Mouse (Mus musculus) neutrophil, adult 65 days (primary cell): ENCODE results near the gene Fbxl12. TPM values are rescaled to one million over a fixed set of nuclear protein-coding genes. Genes with fewer than 3 reads are reported as not detected.

Experiments
- total RNA-seq: library from RNA; stranded (reverse); gene quantifications from 2 replicates; pipeline ENCODE4 v1.2.4, GENCODE M21; 2023

Fbxl12 gene
- total RNA-seq, result 43.4 and 49.5 TPM in 2 replicates

DNA sequence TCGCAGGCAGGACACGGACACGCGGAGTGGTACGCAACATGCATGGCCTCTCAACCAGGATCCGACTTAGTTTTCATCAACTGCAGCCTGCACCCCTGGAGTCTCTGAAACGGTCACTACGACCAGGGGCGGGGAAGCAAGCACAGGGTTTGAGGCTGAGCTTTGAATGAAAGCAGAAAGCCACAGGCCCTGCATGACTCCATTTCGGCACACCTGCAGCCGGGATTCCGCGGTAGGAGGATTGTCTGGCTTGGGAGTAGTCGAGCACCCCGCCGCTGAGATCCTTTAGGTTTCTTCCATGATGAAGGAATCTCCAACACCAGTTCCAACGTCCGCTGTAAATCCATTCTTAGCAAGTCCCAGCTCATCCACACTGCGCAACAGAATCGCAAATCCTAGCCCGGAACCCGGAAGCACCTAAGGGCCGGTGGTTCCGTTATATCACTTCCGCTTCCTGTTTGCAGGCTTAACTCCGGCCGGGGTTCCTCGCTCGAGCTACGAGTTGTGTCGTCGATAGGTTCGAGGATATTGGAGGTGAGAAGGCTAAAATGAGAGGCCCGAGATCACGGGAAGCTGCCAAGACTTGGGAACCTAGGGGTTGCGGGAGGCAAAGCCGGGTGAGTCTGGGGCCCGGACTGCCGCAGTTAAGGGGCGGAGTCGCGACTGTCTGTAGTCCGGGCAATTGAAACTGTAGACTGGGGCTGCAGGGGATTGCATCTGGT is at the start of gene Fbxl12:
Fbxl12 (minus strand) TSS at position 408 of the 722 bp plus-strand sequence.

DNA sequence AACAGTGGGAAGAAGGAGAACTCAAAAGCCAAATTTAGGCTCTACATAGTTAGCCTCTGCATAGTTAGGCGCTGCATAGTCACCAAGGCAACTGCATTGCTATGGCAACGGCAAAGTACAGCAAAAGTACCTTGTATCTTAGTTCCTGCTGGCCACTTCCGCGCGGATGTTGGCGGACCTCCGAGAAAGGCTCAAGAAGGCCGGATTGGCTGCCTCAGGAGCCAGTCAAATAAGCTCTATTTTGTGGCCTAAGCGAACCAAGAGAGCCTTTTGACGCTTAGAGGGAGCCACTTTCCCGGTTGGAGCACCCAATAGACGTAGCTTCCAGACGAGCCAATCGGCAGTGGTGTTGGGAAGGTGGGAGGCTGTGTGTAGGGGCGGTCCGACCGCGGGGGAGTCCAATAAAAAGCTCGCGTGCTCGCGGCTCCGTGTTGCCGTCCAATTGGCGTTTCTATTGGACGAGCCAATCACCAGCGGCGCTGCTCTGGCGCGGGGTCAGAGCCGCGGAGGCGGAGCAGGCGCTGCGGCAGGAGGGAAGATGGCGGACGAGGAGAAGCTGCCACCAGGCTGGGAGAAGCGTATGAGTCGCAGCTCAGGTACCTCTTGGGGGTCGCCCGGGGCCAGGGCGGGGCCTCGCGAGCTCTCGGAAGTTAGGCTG is 7.2 kb upstream of the Fbxl12 start, which contains the start of gene Pin1:
Pin1 (plus strand) TSS at position 494 of the 658 bp plus-strand sequence.

DNA sequence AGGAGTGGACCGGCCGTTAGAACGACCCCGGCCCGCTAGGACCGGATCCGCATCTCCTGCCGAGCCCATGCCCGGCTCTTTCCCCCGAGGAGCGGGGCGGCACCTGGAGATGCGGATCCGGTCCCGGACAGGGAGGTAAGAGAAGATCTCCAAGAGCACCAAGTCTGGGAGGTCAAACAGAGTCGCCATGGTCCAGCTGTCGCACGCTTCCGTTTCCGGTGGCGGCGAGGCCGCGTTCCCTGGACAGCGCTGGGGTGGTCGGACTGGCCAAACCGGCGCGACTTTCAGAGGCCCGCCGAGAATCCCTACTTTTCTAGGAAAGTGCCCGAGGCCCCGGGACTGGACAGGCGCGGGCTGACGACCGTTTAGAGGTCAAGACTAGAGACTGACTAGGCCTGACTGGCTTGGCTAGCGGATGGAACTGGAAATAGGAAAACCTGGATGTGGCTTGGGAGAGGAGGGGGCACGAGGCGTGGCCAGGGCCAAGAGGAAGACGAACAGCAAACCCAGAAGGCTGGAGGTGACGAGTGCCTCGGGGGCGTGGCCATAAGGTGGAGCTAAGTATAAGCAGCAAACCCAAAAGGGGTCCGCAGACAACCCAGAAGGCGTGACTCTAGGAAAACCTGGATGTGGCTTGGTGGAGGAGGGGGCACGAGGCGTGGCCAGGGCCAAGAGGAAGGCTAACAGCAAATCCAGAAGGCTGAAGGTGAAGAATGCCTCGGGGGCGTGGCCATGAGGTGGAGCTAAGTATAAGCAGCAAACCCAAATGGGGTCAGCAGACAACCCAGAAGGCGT is 2.3 kb downstream of the Fbxl12 start, which contains the start of gene Ubl5:
Ubl5 (plus strand) TSS at position 778 of the 795 bp plus-strand sequence.

DNA sequence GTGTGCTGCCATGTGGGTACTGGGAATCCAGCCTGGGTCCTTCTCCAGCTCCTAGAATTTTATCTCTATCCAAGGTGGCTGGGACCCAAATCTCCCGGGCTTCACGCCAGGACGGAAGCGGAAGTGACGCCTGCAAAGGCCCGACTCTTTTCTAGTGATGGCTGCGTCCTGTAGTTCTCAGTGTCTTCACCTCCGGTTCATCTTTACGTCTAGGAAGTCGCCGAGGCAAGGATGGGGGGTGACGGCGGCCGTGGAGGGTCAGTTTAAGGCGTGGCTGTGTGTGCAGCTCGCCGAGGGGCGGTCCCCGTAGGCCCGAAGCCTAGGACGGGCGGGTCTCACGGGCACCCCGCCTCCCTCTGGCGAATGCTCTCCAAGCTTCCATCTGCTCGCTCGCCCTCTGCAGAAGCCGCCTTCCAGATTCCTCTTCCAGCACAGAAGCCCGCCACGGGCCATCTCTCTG is 63.4 kb downstream of the Fbxl12 start, which contains the start of gene Zfp846:
Zfp846 (plus strand) TSS at position 117 of the 460 bp plus-strand sequence.

Other genes with a start within 250 kb of the Fbxl12 start
- gene Zfp26, start 184.6 kb downstream of the Fbxl12 start, total RNA-seq, result 13.7 and 18.8 TPM in 2 replicates
- gene Zfp426, start 152.0 kb downstream of the Fbxl12 start, total RNA-seq, result 11.5 and 12.5 TPM in 2 replicates
- 8.1 and 8.7 TPM in 2 replicates for gene Zfp266, start 123.3 kb downstream of the Fbxl12 start, total RNA-seq
- 1.7 and 2.0 TPM in 2 replicates for gene Zfp846, start 63.5 kb downstream of the Fbxl12 start, total RNA-seq
- gene Ubl5, start 1.9 kb downstream of the Fbxl12 start, total RNA-seq, result 323 and 368 TPM in 2 replicates
- gene Pin1, start 7.3 kb upstream of the Fbxl12 start, total RNA-seq, result 11.0 and 11.6 TPM in 2 replicates
- gene Olfm2, start 101.6 kb upstream of the Fbxl12 start, total RNA-seq, result not detected in 2 replicates
- 0.84 and 1.1 TPM in 2 replicates for gene Col5a3, start 170.3 kb upstream of the Fbxl12 start, total RNA-seq
- not detected in 2 replicates for gene Rdh8, start 173.7 kb upstream of the Fbxl12 start, total RNA-seq
- 2.2 and 3.8 TPM in 2 replicates for gene A230050P20Rik, start 223.9 kb upstream of the Fbxl12 start, total RNA-seq
- gene Angptl6, start 235.0 kb upstream of the Fbxl12 start, total RNA-seq, result 0.38 and 0.50 TPM in 2 replicates
- 23.1 and 26.1 TPM in 2 replicates for gene Ppan, start 243.4 kb upstream of the Fbxl12 start, total RNA-seq